Mouse (Mus musculus) bone marrow macrophage, adult 2 months (primary cell): ENCODE measurements around the gene Borcs7.

Source experiments
- CTCF ChIP-seq: IDR thresholded peaks from 2 replicates; pipeline ENCODE4 v1.5.1; 2012; ENCODE audit warnings: low read depth, mild to moderate bottlenecking, low read length, moderate library complexity
- POLR2A ChIP-seq: IDR thresholded peaks from 2 replicates; pipeline ENCODE4 v1.6.1; 2012; ENCODE audit warnings: mild to moderate bottlenecking, low read depth, low read length, borderline replicate concordance

- TF ChIP-seq CTCF (no peak), POLR2A (no peak)
Measured at GRCm38 (mm10) chr19:46714234-46714633, 24.5 kb downstream of the Borcs7 start.
